Mouse (Mus musculus) layer of hippocampus, postnatal 36 days (tissue): ENCODE measurements around the gene Calm1. TPM values are rescaled to one million over a fixed set of nuclear protein-coding genes. Genes with fewer than 3 reads are reported as not detected.
A peak's percentile ranks its signal among the peaks of the same experiment; 100 is the strongest.
"Not testable (repeated sequence)": the region's sequence is repeated elsewhere in the genome, so short reads cannot be mapped to it uniquely, and the experiment has no call there.

Source experiments
- DNase-seq, 2 experiments: peaks; one replicate each; pipeline ENCODE4 v3.0.0; 2022
- total RNA-seq, 2 experiments: library from RNA; stranded (reverse); gene quantifications; 2 replicates each; pipeline ENCODE4 v1.2.3; 2021

Calm1 gene
- total RNA-seq, 2 experiments from 2014 or later = 2,038 to 2,139 TPM

GRCm38 (mm10) chr12:100194181-100194580 is 5.1 kb upstream of the Calm1 start:
- DNase-seq = no peak

- no peak for DNase-seq
These were observed 2.4 kb upstream of the Calm1 start for GRCm38 (mm10) chr12:100196786-100197185.

- DNase-seq = peak; percentile 84 to 86
These were observed 833 bp downstream of the Calm1 start for GRCm38 (mm10) chr12:100199891-100200644.

- DNase-seq = no peak
These were observed 1.6 kb downstream of the Calm1 start for GRCm38 (mm10) chr12:100200645-100201362.

- no peak for DNase-seq
These were observed 2.1 kb downstream of the Calm1 start for GRCm38 (mm10) chr12:100201363-100201711.

- DNase-seq = peak; percentile 91 to 92
These were observed 2.6 kb downstream of the Calm1 start for GRCm38 (mm10) chr12:100201838-100202237.

- no peak for DNase-seq
These were observed 4.5 kb downstream of the Calm1 start for GRCm38 (mm10) chr12:100203759-100204158.

- DNase-seq = no peak
These were observed 5.9 kb downstream of the Calm1 start for GRCm38 (mm10) chr12:100205156-100205555.

- DNase-seq = no peak
These were observed 7.3 kb downstream of the Calm1 start for GRCm38 (mm10) chr12:100206521-100206920.

GRCm38 (mm10) chr12:100206926-100207325 is 7.7 kb downstream of the Calm1 start:
- DNase-seq = no peak

GRCm38 (mm10) chr12:100209701-100210478 is 10.7 kb downstream of the Calm1 start:
- no peak for DNase-seq

- no peak for DNase-seq
These were observed 11.7 kb downstream of the Calm1 start for GRCm38 (mm10) chr12:100210973-100211372.

- DNase-seq = no peak
These were observed 12.4 kb downstream of the Calm1 start for GRCm38 (mm10) chr12:100211453-100212185.

- no peak for DNase-seq
These were observed 13.2 kb downstream of the Calm1 start for GRCm38 (mm10) chr12:100212397-100212796.

- no peak for DNase-seq
These were observed 13.9 kb downstream of the Calm1 start for GRCm38 (mm10) chr12:100213162-100213561.

- no peak for DNase-seq
These were observed 14.9 kb downstream of the Calm1 start for GRCm38 (mm10) chr12:100214156-100214555.

GRCm38 (mm10) chr12:100214738-100215137 is 15.5 kb downstream of the Calm1 start:
- no peak for DNase-seq

- DNase-seq = not testable (repeated sequence)
These were observed 17.9 kb downstream of the Calm1 start for GRCm38 (mm10) chr12:100217087-100217486.

GRCm38 (mm10) chr12:100220012-100220411 is 20.8 kb downstream of the Calm1 start:
- DNase-seq = no peak

- DNase-seq = no peak
These were observed 22.5 kb downstream of the Calm1 start for GRCm38 (mm10) chr12:100221608-100222321.

- DNase-seq = no peak
These were observed 23.2 kb downstream of the Calm1 start for GRCm38 (mm10) chr12:100222322-100222993.
